Mouse (Mus musculus): ENCODE measurements around the gene Cib2. TPM values are rescaled to one million over a fixed set of nuclear protein-coding genes. Genes with fewer than 3 reads are reported as not detected.

Gene Cib2
- polyA plus RNA-seq, 1 experiment from 2014 or later = 6.1 TPM

GRCm38 (mm10) chr9:54527694-54528093, 32.3 kb downstream of the Cib2 start:
- H3K9me3 ChIP-seq (replicated peaks; ENCODE audit: control insufficient read depth, low read length) = no peaks in the 10 kb centered on the region
- 73% methylated on average over 7 of the region's 7 CpGs for WGBS (ENCODE audit: insufficient replicate concordance)
- no peaks in the 10 kb centered on the region for H3K4me1 ChIP-seq (ENCODE audit: control insufficient read depth, insufficient read depth, low read length)
- H3K4me2 ChIP-seq = no peak overlapping the region
- H3K36me3 ChIP-seq (ENCODE audit: control insufficient read depth, insufficient read depth, low read length) = no peaks in the 10 kb centered on the region
- no peaks in the 10 kb centered on the region for H3K27me3 ChIP-seq (ENCODE audit: control insufficient read depth, insufficient read depth, low read length)
- no peak overlapping the region for H3K4me3 ChIP-seq (ENCODE audit: low read depth, low read length)
- H3K27ac ChIP-seq (ENCODE audit: low read depth, low read length) = no peak overlapping the region
- ATAC-seq (replicated peaks; ENCODE audit: insufficient number of reproducible peaks, low FRiP score, low TSS enrichment) = no peak
- no peak overlapping the region for H3K9ac ChIP-seq (ENCODE audit: low read depth, low read length)

DNA sequence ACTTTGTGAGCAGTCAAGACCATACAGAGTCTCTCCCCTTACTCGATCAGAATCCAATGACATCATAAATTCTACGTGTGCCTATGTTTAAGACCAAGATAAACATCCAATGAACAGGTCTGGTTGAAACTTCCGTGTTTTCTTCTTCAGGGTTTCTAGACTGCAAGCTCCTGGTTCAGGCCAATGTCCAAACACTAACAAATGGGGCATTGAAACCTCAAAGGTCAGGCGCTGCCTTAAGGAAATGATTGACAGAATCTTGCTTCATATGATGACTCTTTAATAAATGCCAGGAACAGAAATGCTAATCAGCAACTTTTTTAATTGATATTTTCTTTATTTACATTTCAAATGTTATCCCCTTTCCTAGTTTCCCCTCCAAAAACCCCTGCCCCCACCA, 39.7 kb downstream of the Cib2 start:
- Histone ChIP-seq H3K27me3 (ENCODE audit: control insufficient read depth, insufficient read depth, low read length) (no peaks in the 10 kb centered on the region), H3K36me3 (ENCODE audit: control insufficient read depth, insufficient read depth, low read length) (no peaks in the 10 kb centered on the region), H3K9me3 (replicated peaks; ENCODE audit: control insufficient read depth, low read length) (no peaks in the 10 kb centered on the region), H3K4me3 (ENCODE audit: low read depth, low read length) (no peak overlapping the region), H3K9ac (ENCODE audit: low read depth, low read length) (no peak overlapping the region), H3K27ac (ENCODE audit: low read depth, low read length) (no peak overlapping the region), H3K4me1 (ENCODE audit: control insufficient read depth, insufficient read depth, low read length) (no peaks in the 10 kb centered on the region), H3K4me2 (no peak overlapping the region)
- 70% methylated on average over 4 of the region's 4 CpGs for WGBS (ENCODE audit: insufficient replicate concordance)
- no peak for ATAC-seq (replicated peaks; ENCODE audit: insufficient number of reproducible peaks, low FRiP score, low TSS enrichment)

DNA sequence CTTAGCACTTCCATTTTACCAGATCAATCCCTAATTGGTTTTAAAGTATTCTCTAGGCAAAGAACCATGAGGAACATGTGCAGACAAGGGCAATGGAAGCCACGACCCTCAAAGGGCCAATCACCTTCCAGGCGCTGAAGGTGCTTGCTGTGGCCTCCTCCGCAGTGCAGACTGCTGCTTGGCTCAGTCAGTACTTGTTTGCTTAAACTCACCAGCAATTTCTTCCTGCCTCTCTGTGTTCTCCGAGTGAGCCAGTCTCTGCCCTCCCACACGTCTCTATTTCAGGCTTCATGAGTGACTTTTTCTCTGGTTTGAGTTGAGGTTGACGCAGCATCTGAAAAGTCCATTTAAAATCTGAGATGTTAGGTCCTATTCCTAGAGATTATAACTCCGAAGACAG, 41.1 kb downstream of the Cib2 start:
- Histone ChIP-seq H3K4me3 (ENCODE audit: low read depth, low read length) (no peak overlapping the region), H3K36me3 (ENCODE audit: control insufficient read depth, insufficient read depth, low read length) (no peaks in the 10 kb centered on the region), H3K9ac (ENCODE audit: low read depth, low read length) (no peak overlapping the region), H3K9me3 (replicated peaks; ENCODE audit: control insufficient read depth, low read length) (no peaks in the 10 kb centered on the region), H3K4me1 (ENCODE audit: control insufficient read depth, insufficient read depth, low read length) (no peaks in the 10 kb centered on the region), H3K27me3 (ENCODE audit: control insufficient read depth, insufficient read depth, low read length) (no peaks in the 10 kb centered on the region), H3K27ac (ENCODE audit: low read depth, low read length) (no peak overlapping the region), H3K4me2 (no peak overlapping the region)
- WGBS (ENCODE audit: insufficient replicate concordance) = 67% methylated on average over 7 of the region's 7 CpGs
- ATAC-seq (replicated peaks; ENCODE audit: insufficient number of reproducible peaks, low FRiP score, low TSS enrichment) = no peak

DNA sequence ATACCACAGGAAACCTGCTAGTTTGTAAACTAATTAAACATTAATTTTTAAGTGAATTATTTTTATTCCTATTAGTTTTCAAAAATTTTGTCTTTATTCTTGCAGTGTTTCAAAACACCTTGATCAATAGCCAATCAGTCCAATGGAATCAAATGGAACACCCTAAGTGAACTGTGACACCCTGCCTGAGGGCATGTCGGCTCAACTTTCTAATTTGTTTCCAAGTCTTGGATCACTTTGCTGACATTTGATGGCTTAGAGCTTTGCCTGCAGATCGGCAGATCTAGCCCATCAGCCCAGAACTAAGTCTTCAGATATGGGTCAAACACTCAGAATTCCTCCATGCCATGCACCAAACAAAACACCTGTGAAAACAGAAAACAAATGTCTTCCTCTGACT, 44.0 kb downstream of the Cib2 start:
- Histone ChIP-seq H3K4me2 (no peak overlapping the region), H3K27ac (ENCODE audit: low read depth, low read length) (no peak overlapping the region), H3K4me1 (ENCODE audit: control insufficient read depth, insufficient read depth, low read length) (no peaks in the 10 kb centered on the region), H3K9ac (ENCODE audit: low read depth, low read length) (no peak overlapping the region), H3K27me3 (ENCODE audit: control insufficient read depth, insufficient read depth, low read length) (no peaks in the 10 kb centered on the region), H3K9me3 (replicated peaks; ENCODE audit: control insufficient read depth, low read length) (no peaks in the 10 kb centered on the region), H3K36me3 (ENCODE audit: control insufficient read depth, insufficient read depth, low read length) (no peaks in the 10 kb centered on the region), H3K4me3 (ENCODE audit: low read depth, low read length) (no peak overlapping the region)
- 80% methylated on average over 2 of the region's 2 CpGs for WGBS (ENCODE audit: insufficient replicate concordance)
- ATAC-seq (replicated peaks; ENCODE audit: insufficient number of reproducible peaks, low FRiP score, low TSS enrichment) = no peak

GRCm38 (mm10) chr9:54502873-54503272, 57.1 kb downstream of the Cib2 start:
- peak overlapping the region; percentile 87 for H3K4me2 ChIP-seq
- no peak overlapping the region for H3K27ac ChIP-seq (ENCODE audit: low read depth, low read length)
- H3K9ac ChIP-seq (ENCODE audit: low read depth, low read length) = no peak overlapping the region
- no peak for ATAC-seq (replicated peaks; ENCODE audit: insufficient number of reproducible peaks, low FRiP score, low TSS enrichment)
- no peaks in the 10 kb centered on the region for H3K36me3 ChIP-seq (ENCODE audit: control insufficient read depth, insufficient read depth, low read length)
- H3K27me3 ChIP-seq (ENCODE audit: control insufficient read depth, insufficient read depth, low read length) = 0 out of 2 replicates have a peak, but pooled peaks cover 6% of the 10 kb centered on the region
- H3K4me1 ChIP-seq (ENCODE audit: control insufficient read depth, insufficient read depth, low read length) = no peaks in the 10 kb centered on the region
- 18% methylated on average over 12 of the region's 12 CpGs for WGBS (ENCODE audit: insufficient replicate concordance)
- H3K4me3 ChIP-seq (ENCODE audit: low read depth, low read length) = peak overlapping the region; percentile 87
- no peaks in the 10 kb centered on the region for H3K9me3 ChIP-seq (replicated peaks; ENCODE audit: control insufficient read depth, low read length)

DNA sequence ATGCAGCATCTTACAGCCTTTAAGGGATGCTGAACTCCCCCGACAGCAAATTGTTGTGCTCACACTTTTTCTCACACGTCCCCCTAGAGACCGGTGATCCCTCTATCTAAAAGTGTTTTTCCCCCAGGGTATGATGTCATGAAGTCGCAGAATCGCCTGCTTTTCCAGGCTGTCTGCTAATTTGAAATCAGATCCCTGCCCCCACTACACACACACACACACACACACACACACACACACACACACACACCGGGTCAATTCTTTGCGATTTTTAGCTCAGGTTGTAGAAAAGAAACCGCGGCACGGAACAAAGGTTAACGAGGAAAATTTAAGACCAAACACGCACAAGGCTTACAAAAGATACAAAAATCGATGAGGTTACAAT, 57.9 kb downstream of the Cib2 start:
- no peak for ATAC-seq (replicated peaks; ENCODE audit: insufficient number of reproducible peaks, low FRiP score, low TSS enrichment)
- H3K27ac ChIP-seq (ENCODE audit: low read depth, low read length) = no peak overlapping the region; the same call in 1 of the 2 replicates
- H3K4me3 ChIP-seq (ENCODE audit: low read depth, low read length) = peak overlapping the region; percentile 87
- H3K4me1 ChIP-seq (ENCODE audit: control insufficient read depth, insufficient read depth, low read length) = no peaks in the 10 kb centered on the region
- no peaks in the 10 kb centered on the region for H3K36me3 ChIP-seq (ENCODE audit: control insufficient read depth, insufficient read depth, low read length)
- peak overlapping the region; percentile 87 for H3K4me2 ChIP-seq
- H3K9me3 ChIP-seq (replicated peaks; ENCODE audit: control insufficient read depth, low read length) = no peaks in the 10 kb centered on the region
- H3K27me3 ChIP-seq (ENCODE audit: control insufficient read depth, insufficient read depth, low read length) = 0 out of 2 replicates have a peak, but pooled peaks cover 6% of the 10 kb centered on the region
- 7% methylated on average over 13 of the region's 13 CpGs for WGBS (ENCODE audit: insufficient replicate concordance)
- peak overlapping the region; percentile 81; the same call in 1 of the 2 replicates for H3K9ac ChIP-seq (ENCODE audit: low read depth, low read length)

GRCm38 (mm10) chr9:54501453-54502110, 58.4 kb downstream of the Cib2 start, which contains the start of gene Dmxl2:
Gene Dmxl2 (minus strand): TSS chr9:54501626.
- peak within 1 kb of the TSS; percentile 81 for H3K9ac ChIP-seq (ENCODE audit: low read depth, low read length)
- H3K9me3 ChIP-seq (replicated peaks; ENCODE audit: control insufficient read depth, low read length) = no peaks in the 10 kb centered on the region
- H3K4me2 ChIP-seq = peak within 1 kb of the TSS; percentile 87
- 0 out of 2 replicates have a peak, but pooled peaks cover 6% of the 10 kb centered on the region for H3K27me3 ChIP-seq (ENCODE audit: control insufficient read depth, insufficient read depth, low read length)
- WGBS (ENCODE audit: insufficient replicate concordance) = under 1% methylated on average over 66 of the region's 99 CpGs
- ATAC-seq (replicated peaks; ENCODE audit: insufficient number of reproducible peaks, low FRiP score, low TSS enrichment) = peak; percentile 87
- peak within 1 kb of the TSS; percentile 70; the same call in 1 of the 2 replicates for H3K27ac ChIP-seq (ENCODE audit: low read depth, low read length)
- no peaks in the 10 kb centered on the region for H3K36me3 ChIP-seq (ENCODE audit: control insufficient read depth, insufficient read depth, low read length)
- H3K4me3 ChIP-seq (ENCODE audit: low read depth, low read length) = peak within 1 kb of the TSS; percentile 87
- no peaks in the 10 kb centered on the region for H3K4me1 ChIP-seq (ENCODE audit: control insufficient read depth, insufficient read depth, low read length)

GRCm38 (mm10) chr9:54500832-54501452, 59.1 kb downstream of the Cib2 start:
- H3K36me3 ChIP-seq (ENCODE audit: control insufficient read depth, insufficient read depth, low read length) = no peaks in the 10 kb centered on the region
- H3K4me2 ChIP-seq = peak overlapping the region; percentile 87
- H3K4me3 ChIP-seq (ENCODE audit: low read depth, low read length) = peak overlapping the region; percentile 87
- H3K9me3 ChIP-seq (replicated peaks; ENCODE audit: control insufficient read depth, low read length) = no peaks in the 10 kb centered on the region
- H3K4me1 ChIP-seq (ENCODE audit: control insufficient read depth, insufficient read depth, low read length) = no peaks in the 10 kb centered on the region
- 1% methylated on average over 42 of the region's 43 CpGs for WGBS (ENCODE audit: insufficient replicate concordance)
- 0 out of 2 replicates have a peak, but pooled peaks cover 6% of the 10 kb centered on the region for H3K27me3 ChIP-seq (ENCODE audit: control insufficient read depth, insufficient read depth, low read length)
- peak; percentile 60 for ATAC-seq (replicated peaks; ENCODE audit: insufficient number of reproducible peaks, low FRiP score, low TSS enrichment)
- peak overlapping the region; percentile 81 for H3K9ac ChIP-seq (ENCODE audit: low read depth, low read length)
- peak overlapping the region; percentile 70; the same call in 1 of the 2 replicates for H3K27ac ChIP-seq (ENCODE audit: low read depth, low read length)
